Mouse (Mus musculus): ENCODE data around the gene Itpripl1. TPM values are rescaled to one million over a fixed set of nuclear protein-coding genes. Genes with fewer than 3 reads are reported as not detected.

The Itpripl1 gene
- polyA plus RNA-seq, 1 experiment from 2014 or later, result 16.7 TPM

Other genes starting within 250 kb of the Itpripl1 start
- 35.6 and 37.2 TPM in 2 replicates for gene Sppl2a, start 210.2 kb downstream of the Itpripl1 start, polyA plus RNA-seq (2016; fragmentation: Nextera tagmentation; extraction: Ambion mirVana)
- gene Ap4e1, start 134.7 kb downstream of the Itpripl1 start, polyA plus RNA-seq (2016; fragmentation: Nextera tagmentation; extraction: Ambion mirVana), result 12.9 and 14.9 TPM in 2 replicates
- gene Blvra, start 72.8 kb downstream of the Itpripl1 start, polyA plus RNA-seq (2016; fragmentation: Nextera tagmentation; extraction: Ambion mirVana), result 26.4 and 27.4 TPM in 2 replicates
- gene Ncaph, start 9.5 kb downstream of the Itpripl1 start, polyA plus RNA-seq (2016; fragmentation: Nextera tagmentation; extraction: Ambion mirVana), result 58.5 and 62.6 TPM in 2 replicates
- 2.6 and 2.8 TPM in 2 replicates for gene 1810024B03Rik, start 64.8 kb upstream of the Itpripl1 start, polyA plus RNA-seq (2016; fragmentation: Nextera tagmentation; extraction: Ambion mirVana)
- 86.8 and 88.0 TPM in 2 replicates for gene Snrnp200, start 64.9 kb upstream of the Itpripl1 start, polyA plus RNA-seq (2016; fragmentation: Nextera tagmentation; extraction: Ambion mirVana)
- 54.7 and 56.2 TPM in 2 replicates for gene Ciao1, start 104.4 kb upstream of the Itpripl1 start, polyA plus RNA-seq (2016; fragmentation: Nextera tagmentation; extraction: Ambion mirVana)
- 41.1 and 41.3 TPM in 2 replicates for gene Tmem127, start 104.5 kb upstream of the Itpripl1 start, polyA plus RNA-seq (2016; fragmentation: Nextera tagmentation; extraction: Ambion mirVana)
- gene Stard7, start 126.8 kb upstream of the Itpripl1 start, polyA plus RNA-seq (2016; fragmentation: Nextera tagmentation; extraction: Ambion mirVana), result 86.0 and 86.9 TPM in 2 replicates
- 5.5 and 6.9 TPM in 2 replicates for gene Dusp2, start 192.7 kb upstream of the Itpripl1 start, polyA plus RNA-seq (2016; fragmentation: Nextera tagmentation; extraction: Ambion mirVana)
- gene Astl, start 195.2 kb upstream of the Itpripl1 start, polyA plus RNA-seq (2016; fragmentation: Nextera tagmentation; extraction: Ambion mirVana), result not detected in 2 replicates
- 2.4 and 2.6 TPM in 2 replicates for gene Adra2b, start 219.8 kb upstream of the Itpripl1 start, polyA plus RNA-seq (2016; fragmentation: Nextera tagmentation; extraction: Ambion mirVana)

Data from hindbrain, embryonic 12.5 days (tissue).